Mouse (Mus musculus) liver, embryonic 13.5 days (tissue): Measurements from ENCODE around the gene Slc6a21. TPM values are rescaled to one million over a fixed set of nuclear protein-coding genes. Genes with fewer than 3 reads are reported as not detected.

Source experiments
- ATAC-seq: fragments of 200-750 bp; cut with Nextera tagmentation; 2 replicates; pipeline ENCODE4 v1.8.0; 2017; ENCODE audit warnings: low read depth, mild to moderate bottlenecking, moderate number of reproducible peaks, moderate library complexity
- DNase-seq: peaks from one replicate; pipeline ENCODE4 v3.0.0; 2022
- H3K27ac ChIP-seq: fragments of 300-500 bp; sonication (generic); 2 replicates; pipeline ENCODE4 v1.5.1; 2015; ENCODE audit warnings: moderate library complexity, mild to moderate bottlenecking, inconsistent platforms
- H3K27me3 ChIP-seq: fragments of 300-500 bp; sonication (generic); 2 replicates; pipeline ENCODE4 v1.6.1; 2015; ENCODE audit warnings: mild to moderate bottlenecking, inconsistent platforms
- H3K36me3 ChIP-seq: fragments of 300-500 bp; sonication (generic); 2 replicates; pipeline ENCODE4 v1.6.1; 2015; ENCODE audit warnings: mild to moderate bottlenecking, inconsistent platforms
- H3K4me1 ChIP-seq: fragments of 300-500 bp; sonication (generic); replicated peaks from 2 replicates; pipeline ENCODE4 v1.6.1; 2015; ENCODE audit warnings: inconsistent platforms
- H3K4me2 ChIP-seq: fragments of 300-500 bp; sonication (generic); 2 replicates; pipeline ENCODE4 v1.6.1; 2015; ENCODE audit warnings: inconsistent platforms, mild to moderate bottlenecking, moderate library complexity
- H3K4me3 ChIP-seq: fragments of 300-500 bp; sonication (generic); replicated peaks from 2 replicates; pipeline ENCODE4 v1.5.1; 2015; ENCODE audit warnings: mild to moderate bottlenecking, inconsistent platforms
- H3K9ac ChIP-seq: fragments of 300-500 bp; sonication (generic); 2 replicates; pipeline ENCODE4 v1.6.1; 2015; ENCODE audit warnings: mild to moderate bottlenecking, inconsistent platforms
- H3K9me3 ChIP-seq: fragments of 300-500 bp; sonication (generic); replicated peaks from 2 replicates; pipeline ENCODE4 v1.6.1; 2016; ENCODE audit warnings: inconsistent platforms
- WGBS: fragments of 180-500 bp; shearing (Covaris S2); methylation state at CpG from one replicate; pipeline ENCODE4 v1.1.7; 2015; ENCODE audit not compliant: insufficient replicate concordance; 5-methylcytosine and 5-hydroxymethylcytosine counted together
- polyA plus RNA-seq: library from polyadenylated mRNA; unstranded; fragments of >200 nt; fragmentation: Nextera tagmentation; extraction: Ambion mirVana; gene quantifications from 2 replicates; pipeline ENCODE4 v1.2.1, GENCODE M21; 2015

Gene Slc6a21
- polyA plus RNA-seq, 1 experiment from 2014 or later: not detected

- WGBS: 64% methylated on average over 8 of the region's 8 CpGs
- Histone ChIP-seq H3K36me3 (no peaks in the 10 kb centered on the region), H3K27ac (no peak overlapping the region), H3K4me1 (no peaks in the 10 kb centered on the region), H3K9me3 (no peaks in the 10 kb centered on the region), H3K9ac (no peak overlapping the region), H3K27me3 (peaks cover 15% of the 10 kb centered on the region), H3K4me2 (no peak overlapping the region), H3K4me3 (no peak overlapping the region)
- ATAC-seq (no peak), DNase-seq (no peak)
Observed at GRCm38 (mm10) chr7:45259281-45259680, 18.0 kb upstream of the Slc6a21 start.

GRCm38 (mm10) chr7:45262266-45262665 is 15.0 kb upstream of the Slc6a21 start:
- WGBS: 42% methylated on average over 7 of the region's 7 CpGs
- ATAC-seq (no peak), DNase-seq (no peak)
- H3K4me3 ChIP-seq: no peak overlapping the region
- H3K9ac ChIP-seq: no peak overlapping the region
- H3K4me1 ChIP-seq: no peaks in the 10 kb centered on the region
- no peaks in the 10 kb centered on the region for H3K9me3 ChIP-seq
- H3K36me3 ChIP-seq: no peaks in the 10 kb centered on the region
- no peak overlapping the region for H3K27ac ChIP-seq
- H3K4me2 ChIP-seq: no peak overlapping the region
- peaks cover 18% of the 10 kb centered on the region for H3K27me3 ChIP-seq

GRCm38 (mm10) chr7:45263006-45263607 is 14.2 kb upstream of the Slc6a21 start:
- DNase-seq (no peak), ATAC-seq (no peak)
- peaks cover 26% of the 10 kb centered on the region for H3K27me3 ChIP-seq
- H3K9me3 ChIP-seq: no peaks in the 10 kb centered on the region
- no peak overlapping the region for H3K4me2 ChIP-seq
- WGBS: 54% methylated on average over 7 of the region's 7 CpGs
- no peaks in the 10 kb centered on the region for H3K4me1 ChIP-seq
- no peaks in the 10 kb centered on the region for H3K36me3 ChIP-seq
- no peak overlapping the region for H3K27ac ChIP-seq
- no peak overlapping the region for H3K9ac ChIP-seq
- H3K4me3 ChIP-seq: no peak overlapping the region

- no peaks in the 10 kb centered on the region for H3K36me3 ChIP-seq
- no peak for DNase-seq
- H3K4me2 ChIP-seq: no peak overlapping the region
- 44% methylated on average over 3 of the region's 3 CpGs for WGBS
- H3K27me3 ChIP-seq: peaks cover 30% of the 10 kb centered on the region
- no peaks in the 10 kb centered on the region for H3K4me1 ChIP-seq
- H3K4me3 ChIP-seq: no peak overlapping the region
- no peaks in the 10 kb centered on the region for H3K9me3 ChIP-seq
- H3K9ac ChIP-seq: no peak overlapping the region
- no peak overlapping the region for H3K27ac ChIP-seq
- no peak for ATAC-seq
Observed at GRCm38 (mm10) chr7:45264348-45264747, 13.0 kb upstream of the Slc6a21 start.

- ATAC-seq (no peak), DNase-seq (no peak)
- Histone ChIP-seq H3K9ac (no peak overlapping the region), H3K4me3 (no peak overlapping the region), H3K27ac (no peak overlapping the region), H3K27me3 (peaks cover 25% of the 10 kb centered on the region), H3K4me1 (no peaks in the 10 kb centered on the region), H3K9me3 (no peaks in the 10 kb centered on the region), H3K4me2 (no peak overlapping the region), H3K36me3 (no peaks in the 10 kb centered on the region)
- WGBS: 36% methylated on average over 1 of the region's 1 CpGs
Observed at GRCm38 (mm10) chr7:45265518-45265917, 11.8 kb upstream of the Slc6a21 start.

- ATAC-seq (no peak), DNase-seq (no peak)
- Histone ChIP-seq H3K9ac (no peak overlapping the region), H3K4me1 (peaks cover 5% of the 10 kb centered on the region), H3K4me3 (no peak overlapping the region), H3K9me3 (no peaks in the 10 kb centered on the region), H3K36me3 (no peaks in the 10 kb centered on the region), H3K27me3 (peaks cover 12% of the 10 kb centered on the region; the same call in 1 of the 2 replicates), H3K4me2 (no peak overlapping the region), H3K27ac (no peak overlapping the region)
- 64% methylated on average over 10 of the region's 10 CpGs for WGBS
Observed at GRCm38 (mm10) chr7:45272786-45273412, 4.4 kb upstream of the Slc6a21 start.

GRCm38 (mm10) chr7:45273672-45274071 is 3.6 kb upstream of the Slc6a21 start:
- no peak overlapping the region for H3K4me3 ChIP-seq
- H3K27me3 ChIP-seq: peaks cover 6% of the 10 kb centered on the region; the same call in 1 of the 2 replicates
- WGBS: 62% methylated on average over 8 of the region's 8 CpGs
- DNase-seq (no peak), ATAC-seq (peak; percentile 41; the same call in 1 of the 2 replicates)
- H3K9me3 ChIP-seq: no peaks in the 10 kb centered on the region
- H3K36me3 ChIP-seq: no peaks in the 10 kb centered on the region
- no peak overlapping the region for H3K27ac ChIP-seq
- no peak overlapping the region for H3K9ac ChIP-seq
- no peak overlapping the region for H3K4me2 ChIP-seq
- H3K4me1 ChIP-seq: peaks cover 5% of the 10 kb centered on the region

GRCm38 (mm10) chr7:45286486-45286885 is 9.2 kb downstream of the Slc6a21 start:
- WGBS: 67% methylated on average over 13 of the region's 13 CpGs
- Histone ChIP-seq H3K4me2 (no peak overlapping the region), H3K4me3 (no peak overlapping the region), H3K4me1 (no peaks in the 10 kb centered on the region), H3K36me3 (no peaks in the 10 kb centered on the region), H3K27ac (no peak overlapping the region), H3K27me3 (0 out of 2 replicates have a peak, but pooled peaks cover 3% of the 10 kb centered on the region), H3K9me3 (no peaks in the 10 kb centered on the region), H3K9ac (no peak overlapping the region)
- DNase-seq (no peak), ATAC-seq (no peak)

GRCm38 (mm10) chr7:45296626-45297025 is 19.3 kb downstream of the Slc6a21 start:
- ATAC-seq: no peak

GRCm38 (mm10) chr7:45297563-45297962 is 20.2 kb downstream of the Slc6a21 start:
- WGBS: 56% methylated on average over 3 of the region's 3 CpGs
- peaks cover 10% of the 10 kb centered on the region; the same call in 1 of the 2 replicates for H3K27me3 ChIP-seq
- DNase-seq (no peak), ATAC-seq (no peak)
- H3K9ac ChIP-seq: no peak overlapping the region
- H3K9me3 ChIP-seq: no peaks in the 10 kb centered on the region
- H3K4me2 ChIP-seq: no peak overlapping the region
- H3K36me3 ChIP-seq: no peaks in the 10 kb centered on the region
- no peak overlapping the region for H3K27ac ChIP-seq
- H3K4me1 ChIP-seq: no peaks in the 10 kb centered on the region
- no peak overlapping the region for H3K4me3 ChIP-seq

More at GRCm38 (mm10) chr7:45296626-45297025, 19.3 kb downstream of the Slc6a21 start:
- WGBS: 58% methylated on average over 1 of the region's 1 CpGs
- Histone ChIP-seq H3K9me3 (no peaks in the 10 kb centered on the region), H3K27ac (no peak overlapping the region), H3K27me3 (peaks cover 6% of the 10 kb centered on the region; the same call in 1 of the 2 replicates), H3K4me3 (no peak overlapping the region), H3K36me3 (no peaks in the 10 kb centered on the region), H3K4me1 (no peaks in the 10 kb centered on the region), H3K9ac (no peak overlapping the region), H3K4me2 (no peak overlapping the region)
- no peak for DNase-seq

GRCm38 (mm10) chr7:45299752-45300151 is 22.4 kb downstream of the Slc6a21 start:
- H3K36me3 ChIP-seq: no peaks in the 10 kb centered on the region
- no peak overlapping the region for H3K4me2 ChIP-seq
- H3K27ac ChIP-seq: no peak overlapping the region
- no peaks in the 10 kb centered on the region for H3K9me3 ChIP-seq
- 11% methylated on average over 5 of the region's 5 CpGs for WGBS
- H3K27me3 ChIP-seq: peaks cover 14% of the 10 kb centered on the region
- no peak for ATAC-seq
- H3K4me1 ChIP-seq: no peaks in the 10 kb centered on the region
- no peak overlapping the region for H3K4me3 ChIP-seq
- DNase-seq: peak; percentile 19
- H3K9ac ChIP-seq: no peak overlapping the region

GRCm38 (mm10) chr7:45300270-45300669 is 23.0 kb downstream of the Slc6a21 start:
- WGBS: 19% methylated on average over 6 of the region's 6 CpGs
- no peaks in the 10 kb centered on the region for H3K9me3 ChIP-seq
- no peak overlapping the region for H3K9ac ChIP-seq
- H3K4me3 ChIP-seq: no peak overlapping the region
- no peak for ATAC-seq
- H3K27me3 ChIP-seq: peaks cover 14% of the 10 kb centered on the region
- H3K27ac ChIP-seq: no peak overlapping the region
- H3K4me1 ChIP-seq: peaks cover 2% of the 10 kb centered on the region; the same call in 1 of the 2 replicates
- no peaks in the 10 kb centered on the region for H3K36me3 ChIP-seq
- peak; percentile 11 for DNase-seq
- H3K4me2 ChIP-seq: no peak overlapping the region
